Mouse (Mus musculus) lung, embryonic 14.5 days (tissue): ENCODE measurements at regions not wholly inside any gene's neighbourhood (a gene's known extent, or its start where the extent isn't known, plus 50 kb on each side); places are given as distances from the start of the nearest gene placed in this dataset.

Source experiments
- ATAC-seq: fragments of 200-750 bp; cut with Nextera tagmentation; 2 replicates; pipeline ENCODE4 v1.8.0; 2017; ENCODE audit warnings: mild to moderate bottlenecking, moderate TSS enrichment, moderate library complexity; ENCODE audit not compliant: insufficient read depth
- DNase-seq: peaks from one replicate; pipeline ENCODE4 v3.0.0-alpha.2; 2015
- H3K27ac ChIP-seq: fragments of 300-500 bp; sonication (generic); 2 replicates; pipeline ENCODE4 v1.5.1; 2014; ENCODE audit warnings: low read depth, mild to moderate bottlenecking, moderate library complexity
- H3K27me3 ChIP-seq: fragments of 300-500 bp; sonication (generic); 2 replicates; pipeline ENCODE4 v1.6.1; 2014; ENCODE audit warnings: low read length, control low read depth; ENCODE audit not compliant: insufficient read depth
- H3K36me3 ChIP-seq: fragments of 300-500 bp; sonication (generic); 2 replicates; pipeline ENCODE4 v1.6.1; 2014; ENCODE audit warnings: control low read depth; ENCODE audit not compliant: insufficient read depth
- H3K4me1 ChIP-seq: fragments of 300-500 bp; sonication (generic); 2 replicates; pipeline ENCODE4 v1.6.1; 2014; ENCODE audit warnings: antibody characterized with exemption, control low read depth; ENCODE audit not compliant: insufficient read depth
- H3K4me2 ChIP-seq: fragments of 300-500 bp; sonication (generic); 2 replicates; pipeline ENCODE4 v1.6.1; 2014; ENCODE audit warnings: mild to moderate bottlenecking
- H3K4me3 ChIP-seq: fragments of 300-500 bp; sonication (generic); 2 replicates; pipeline ENCODE4 v1.5.1; 2014; ENCODE audit warnings: low read depth, low read length
- H3K9ac ChIP-seq: fragments of 300-500 bp; sonication (generic); 2 replicates; pipeline ENCODE4 v1.6.1; 2014
- H3K9me3 ChIP-seq: fragments of 300-500 bp; sonication (generic); 2 replicates; pipeline ENCODE4 v1.6.1; 2016; ENCODE audit warnings: low read depth, low read length, control low read depth
- CTCF ChIP-seq: IDR thresholded peaks from 2 replicates; pipeline ENCODE4 v1.5.1; 2016; ENCODE audit warnings: antibody characterized with exemption, low read depth
- WGBS: fragments of 180-500 bp; shearing (Covaris S2); extraction: QIAGEN DNeasy Blood & Tissue Kit; methylation state at CpG from one replicate; pipeline ENCODE4 v1.1.7; 2014; 5-methylcytosine and 5-hydroxymethylcytosine counted together

DNA sequence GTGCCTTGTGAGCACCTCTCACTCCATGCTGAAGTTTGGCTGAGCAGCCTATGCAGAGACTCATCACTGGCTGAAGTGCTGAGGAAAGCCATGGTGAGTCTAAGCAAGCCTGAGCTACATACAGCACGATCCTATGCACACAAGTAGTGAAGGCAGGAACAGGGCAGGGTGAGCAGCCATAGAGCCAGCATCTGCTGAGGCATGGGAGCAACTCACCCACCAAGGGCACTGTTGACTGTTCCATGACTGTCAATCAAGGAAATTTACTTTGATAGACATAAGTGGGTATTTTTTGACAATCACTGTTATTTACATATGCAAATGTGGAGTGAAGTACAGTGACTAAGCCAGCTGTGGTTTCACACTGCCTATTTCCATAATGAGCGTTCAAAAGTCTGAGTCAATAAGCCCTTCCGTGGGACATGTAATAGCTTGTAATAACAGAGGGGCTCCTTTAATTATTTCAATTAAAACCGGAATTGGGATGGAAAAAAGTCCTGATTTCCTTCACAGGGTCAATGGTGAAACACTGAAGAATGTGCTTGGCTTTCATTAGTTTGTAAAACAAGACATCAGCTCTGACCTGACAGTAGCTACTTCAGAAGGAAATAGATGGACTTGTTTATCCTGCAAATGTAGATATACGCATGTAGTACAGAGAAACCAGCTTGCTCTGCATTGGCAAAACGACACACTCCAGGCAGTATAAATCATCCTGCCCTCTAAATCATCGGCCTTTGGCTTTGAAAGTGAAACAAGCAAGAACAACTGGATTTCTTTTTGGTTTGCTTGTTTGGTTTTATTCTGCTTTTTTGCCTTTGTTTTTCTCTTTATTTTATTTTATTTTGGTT, 62.1 kb downstream of the Tuba3b start:
- ATAC-seq: no peak
- WGBS: 60% methylated on average over 7 of the region's 7 CpGs

DNA sequence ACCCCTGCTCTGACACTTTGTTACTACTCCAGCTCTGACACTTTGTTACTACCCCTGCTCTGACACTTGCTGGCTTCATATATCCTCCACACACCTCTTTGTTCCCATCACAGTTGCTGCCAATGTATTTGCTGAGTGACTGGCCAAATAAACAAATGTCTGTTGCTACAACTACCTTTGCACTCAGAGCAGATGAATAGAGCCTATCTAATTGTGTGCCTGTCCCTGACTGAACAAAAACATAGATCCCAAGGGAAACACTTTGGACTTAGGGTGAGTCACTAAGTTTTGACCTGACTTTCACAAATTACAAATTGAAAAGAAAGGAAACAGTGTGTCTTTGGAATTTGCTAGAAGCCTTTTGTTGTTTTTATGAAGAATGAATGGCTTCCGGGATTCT, 64.0 kb downstream of the Tuba3b start:
- Histone ChIP-seq H3K27ac (no peak overlapping the region), H3K9ac (no peak overlapping the region), H3K4me3 (no peak overlapping the region), H3K36me3 (no peaks in the 10 kb centered on the region), H3K9me3 (peaks cover 2% of the 10 kb centered on the region; the same call in 1 of the 2 replicates), H3K4me1 (no peaks in the 10 kb centered on the region), H3K4me2 (no peak overlapping the region), H3K27me3 (no peaks in the 10 kb centered on the region)
- no peak for TF ChIP-seq CTCF
- ATAC-seq: no peak
- WGBS: 38% methylated on average over 1 of the region's 1 CpGs
- DNase-seq: no peak

More for the DNA sequence above, 62.1 kb downstream of the Tuba3b start:
- no peak for TF ChIP-seq CTCF
- no peak overlapping the region for H3K4me2 ChIP-seq
- no peaks in the 10 kb centered on the region for H3K4me1 ChIP-seq
- no peak overlapping the region for H3K9ac ChIP-seq
- H3K27me3 ChIP-seq: no peaks in the 10 kb centered on the region
- no peak overlapping the region for H3K4me3 ChIP-seq
- no peaks in the 10 kb centered on the region for H3K36me3 ChIP-seq
- peak; percentile 58 for DNase-seq
- H3K9me3 ChIP-seq: peaks cover 2% of the 10 kb centered on the region; the same call in 1 of the 2 replicates
- H3K27ac ChIP-seq: no peak overlapping the region

DNA sequence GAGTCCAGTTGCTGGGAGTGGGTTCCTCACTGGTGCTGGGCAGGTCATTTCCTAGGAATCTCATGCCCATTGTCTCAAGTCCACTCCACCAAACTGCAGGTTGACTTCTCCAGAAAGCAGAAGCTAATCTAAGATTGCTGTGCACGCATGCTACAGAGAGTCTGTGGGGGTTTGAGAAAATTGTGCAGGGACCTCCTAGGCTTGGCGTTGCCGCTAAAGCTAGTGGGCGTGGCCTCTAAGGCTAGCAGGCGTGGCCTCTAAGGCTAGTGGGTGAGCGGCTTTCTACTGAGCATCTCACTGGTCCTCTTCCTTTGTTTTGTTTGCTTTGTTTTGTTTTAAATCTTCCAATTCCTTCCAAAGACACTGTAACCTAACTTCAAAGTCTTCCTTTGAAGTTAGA, 59.5 kb upstream of the Rassf8 start:
- no peak overlapping the region for H3K9ac ChIP-seq
- no peak overlapping the region for H3K4me3 ChIP-seq
- no peak overlapping the region for H3K27ac ChIP-seq
- H3K4me2 ChIP-seq: no peak overlapping the region
- WGBS: 45% methylated on average over 6 of the region's 6 CpGs
- ATAC-seq: no peak
- H3K36me3 ChIP-seq: no peaks in the 10 kb centered on the region
- no peak for TF ChIP-seq CTCF
- DNase-seq: peak; percentile 46
- H3K27me3 ChIP-seq: no peaks in the 10 kb centered on the region
- no peaks in the 10 kb centered on the region for H3K9me3 ChIP-seq
- H3K4me1 ChIP-seq: no peaks in the 10 kb centered on the region

DNA sequence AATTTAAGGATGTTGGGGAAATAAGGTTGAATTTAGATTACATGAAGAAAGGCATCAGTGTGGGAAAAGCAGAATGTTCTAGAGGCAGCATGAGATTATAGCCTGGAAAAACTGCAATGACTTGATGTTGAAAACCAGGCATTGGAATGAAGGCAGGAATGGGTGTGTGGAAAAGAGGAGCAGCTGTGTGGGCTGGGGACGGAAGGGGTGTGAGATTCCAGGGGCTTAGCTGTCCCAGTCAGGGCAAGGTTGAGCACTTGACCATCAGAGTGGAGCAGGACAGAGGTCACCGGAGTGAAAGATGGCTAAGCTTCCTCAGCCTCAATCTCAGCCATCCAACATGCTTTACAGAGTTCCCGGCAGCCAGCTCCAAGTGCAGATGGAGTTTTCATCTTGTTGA, 54.9 kb upstream of the Rassf8 start:
- TF ChIP-seq CTCF: no peak
- H3K4me1 ChIP-seq: no peaks in the 10 kb centered on the region
- no peak overlapping the region for H3K4me3 ChIP-seq
- ATAC-seq (peak; percentile 71; the same call in 1 of the 2 replicates), DNase-seq (peak; percentile 69)
- H3K27me3 ChIP-seq: no peaks in the 10 kb centered on the region
- 32% methylated on average over 3 of the region's 3 CpGs for WGBS
- no peaks in the 10 kb centered on the region for H3K9me3 ChIP-seq
- no peak overlapping the region for H3K4me2 ChIP-seq
- no peaks in the 10 kb centered on the region for H3K36me3 ChIP-seq
- no peak overlapping the region for H3K9ac ChIP-seq
- H3K27ac ChIP-seq: no peak overlapping the region

DNA sequence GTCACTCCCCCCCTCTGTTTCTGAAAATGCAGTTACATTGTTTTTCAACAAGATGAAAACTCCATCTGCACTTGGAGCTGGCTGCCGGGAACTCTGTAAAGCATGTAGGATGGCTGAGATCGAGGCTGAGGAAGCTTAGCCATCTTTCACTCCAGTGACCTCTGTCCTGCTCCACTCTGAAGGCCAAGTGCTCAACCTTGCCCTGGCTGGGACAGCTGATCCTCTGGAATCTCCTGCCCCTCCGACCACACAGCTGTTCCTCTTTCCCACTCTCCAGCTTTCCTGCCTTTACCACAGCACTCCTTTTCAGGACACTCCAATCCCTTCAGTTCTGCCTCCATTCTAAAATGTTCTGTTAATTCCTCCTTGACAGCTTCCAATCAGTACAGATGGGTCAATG, 51.7 kb upstream of the Rassf8 start:
- no peak overlapping the region for H3K9ac ChIP-seq
- no peak overlapping the region for H3K4me2 ChIP-seq
- H3K4me3 ChIP-seq: no peak overlapping the region
- H3K27me3 ChIP-seq: no peaks in the 10 kb centered on the region
- H3K4me1 ChIP-seq: no peaks in the 10 kb centered on the region
- DNase-seq: no peak
- no peak for TF ChIP-seq CTCF
- WGBS: 32% methylated on average over 3 of the region's 3 CpGs
- H3K9me3 ChIP-seq: no peaks in the 10 kb centered on the region
- H3K27ac ChIP-seq: no peak overlapping the region
- no peaks in the 10 kb centered on the region for H3K36me3 ChIP-seq
- ATAC-seq: no peak
